Mouse (Mus musculus): ENCODE data around the gene C8g. TPM values are rescaled to one million over a fixed set of nuclear protein-coding genes. Genes with fewer than 3 reads are reported as not detected.

The C8g gene
- total and polyA plus RNA-seq, 2 experiments from 2014 or later, result 1.6 to 2.4 TPM

GRCm38 (mm10) chr2:25463630-25464029 is 37.9 kb downstream of the C8g start:
- no peak overlapping the region for H3K4me2 ChIP-seq (ENCODE audit: low read depth, low read length)
- no peak overlapping the region for H3K4me3 ChIP-seq (ENCODE audit: low read depth, low read length)
- TF ChIP-seq EP300 (IDR thresholded peaks at IDR 0.05; ENCODE audit: low read depth) (no peak), CTCF (IDR thresholded peaks at IDR 0.05; ENCODE audit: low read depth) (no peak)
- no peak overlapping the region for H3K27ac ChIP-seq (ENCODE audit: low read depth)
- H3K4me1 ChIP-seq (ENCODE audit: control insufficient read depth, insufficient read depth), result peaks cover 31% of the 10 kb centered on the region
- ATAC-seq (ENCODE audit: insufficient read depth, low read depth) (no peak), DNase-seq (ENCODE audit: low spot score) (no peak)
- no peak overlapping the region for H3K9ac ChIP-seq (replicated peaks; ENCODE audit: low read depth, low read length)
- no peaks in the 10 kb centered on the region for H3K27me3 ChIP-seq (ENCODE audit: control insufficient read depth, insufficient read depth, low read length)
- H3K9me3 ChIP-seq (replicated peaks; ENCODE audit: control insufficient read depth, low read length), result no peaks in the 10 kb centered on the region
- 87% methylated on average over 3 of the region's 3 CpGs for WGBS
- peaks cover 8% of the 10 kb centered on the region for H3K36me3 ChIP-seq (replicated peaks; ENCODE audit: control insufficient read depth, insufficient read depth, low read length)

- H3K9ac ChIP-seq (replicated peaks; ENCODE audit: low read depth, low read length), result peak overlapping the region; percentile 72
- H3K27me3 ChIP-seq (ENCODE audit: control insufficient read depth, insufficient read depth, low read length), result no peaks in the 10 kb centered on the region
- peaks cover 14% of the 10 kb centered on the region for H3K4me1 ChIP-seq (ENCODE audit: control insufficient read depth, insufficient read depth)
- no peak for TF ChIP-seq EP300 (IDR thresholded peaks at IDR 0.05; ENCODE audit: low read depth)
- no peak for TF ChIP-seq CTCF (IDR thresholded peaks at IDR 0.05; ENCODE audit: low read depth)
- H3K4me3 ChIP-seq (ENCODE audit: low read depth, low read length), result peak overlapping the region; percentile 82
- ATAC-seq (ENCODE audit: insufficient read depth, low read depth) (no peak), DNase-seq (ENCODE audit: low spot score) (no peak)
- WGBS, result 25% methylated on average over 3 of the region's 3 CpGs
- no peaks in the 10 kb centered on the region for H3K9me3 ChIP-seq (replicated peaks; ENCODE audit: control insufficient read depth, low read length)
- peaks cover 20% of the 10 kb centered on the region for H3K36me3 ChIP-seq (replicated peaks; ENCODE audit: control insufficient read depth, insufficient read depth, low read length)
- H3K4me2 ChIP-seq (ENCODE audit: low read depth, low read length), result peak overlapping the region; percentile 78
- peak overlapping the region; percentile 95 for H3K27ac ChIP-seq (ENCODE audit: low read depth)
These were observed 40.1 kb downstream of the C8g start for GRCm38 (mm10) chr2:25461407-25461806.

GRCm38 (mm10) chr2:25460551-25461309 is 40.8 kb downstream of the C8g start, which contains the start of gene Paxx:
Gene Paxx, minus strand, starts transcription at chr2:25461094.
- Histone ChIP-seq H3K4me1 (ENCODE audit: control insufficient read depth, insufficient read depth) (peaks cover 14% of the 10 kb centered on the region), H3K27ac (ENCODE audit: low read depth) (peak within 1 kb of the TSS; percentile 95), H3K27me3 (ENCODE audit: control insufficient read depth, insufficient read depth, low read length) (no peaks in the 10 kb centered on the region), H3K4me2 (ENCODE audit: low read depth, low read length) (peak within 1 kb of the TSS; percentile 78), H3K4me3 (ENCODE audit: low read depth, low read length) (peak within 1 kb of the TSS; percentile 82), H3K9ac (replicated peaks; ENCODE audit: low read depth, low read length) (peak within 1 kb of the TSS; percentile 72), H3K36me3 (replicated peaks; ENCODE audit: control insufficient read depth, insufficient read depth, low read length) (peaks cover 20% of the 10 kb centered on the region), H3K9me3 (replicated peaks; ENCODE audit: control insufficient read depth, low read length) (no peaks in the 10 kb centered on the region)
- WGBS, result under 1% methylated on average over 48 of the region's 48 CpGs
- TF ChIP-seq CTCF (IDR thresholded peaks at IDR 0.05; ENCODE audit: low read depth), result no peak
- peak; percentile 71; the same call in 1 of the 2 replicates for TF ChIP-seq EP300 (IDR thresholded peaks at IDR 0.05; ENCODE audit: low read depth)
- DNase-seq (ENCODE audit: low spot score) (peak; percentile 98), ATAC-seq (ENCODE audit: insufficient read depth, low read depth) (peak; percentile 92)

DNA sequence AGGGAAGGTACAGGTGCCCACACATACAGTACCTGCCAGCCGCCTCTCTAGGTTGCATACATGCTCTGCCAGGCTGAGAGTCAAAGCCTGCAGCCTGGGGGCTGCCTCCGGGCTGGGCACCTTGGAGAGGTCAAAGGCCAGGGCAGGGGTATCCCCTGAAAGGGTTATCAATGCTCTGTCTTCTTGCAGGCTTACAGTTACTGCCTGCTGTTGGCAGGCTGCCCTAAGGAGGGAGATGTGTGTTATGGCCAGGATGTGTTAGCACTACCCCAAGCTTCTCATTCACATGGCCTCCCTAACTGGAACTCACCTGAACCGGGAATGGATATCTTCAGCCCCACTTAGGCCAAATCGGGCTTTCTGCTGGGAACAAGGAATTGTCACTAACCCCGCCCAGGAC is 41.4 kb downstream of the C8g start:
- peaks cover 14% of the 10 kb centered on the region for H3K4me1 ChIP-seq (ENCODE audit: control insufficient read depth, insufficient read depth)
- H3K9me3 ChIP-seq (replicated peaks; ENCODE audit: control insufficient read depth, low read length), result no peaks in the 10 kb centered on the region
- H3K9ac ChIP-seq (replicated peaks; ENCODE audit: low read depth, low read length), result peak overlapping the region; percentile 72
- peaks cover 20% of the 10 kb centered on the region for H3K36me3 ChIP-seq (replicated peaks; ENCODE audit: control insufficient read depth, insufficient read depth, low read length)
- peak overlapping the region; percentile 82 for H3K4me3 ChIP-seq (ENCODE audit: low read depth, low read length)
- WGBS, result 28% methylated on average over 5 of the region's 5 CpGs
- DNase-seq (ENCODE audit: low spot score) (no peak), ATAC-seq (ENCODE audit: insufficient read depth, low read depth) (no peak)
- peak overlapping the region; percentile 78 for H3K4me2 ChIP-seq (ENCODE audit: low read depth, low read length)
- H3K27ac ChIP-seq (ENCODE audit: low read depth), result peak overlapping the region; percentile 95
- H3K27me3 ChIP-seq (ENCODE audit: control insufficient read depth, insufficient read depth, low read length), result no peaks in the 10 kb centered on the region
- TF ChIP-seq EP300 (IDR thresholded peaks at IDR 0.05; ENCODE audit: low read depth) (no peak), CTCF (IDR thresholded peaks at IDR 0.05; ENCODE audit: low read depth) (no peak)

- ATAC-seq (ENCODE audit: insufficient read depth, low read depth) (no peak), DNase-seq (ENCODE audit: low spot score) (no peak)
- Histone ChIP-seq H3K9ac (replicated peaks; ENCODE audit: low read depth, low read length) (no peak overlapping the region; the same call in 1 of the 2 replicates), H3K4me1 (ENCODE audit: control insufficient read depth, insufficient read depth) (peaks cover 14% of the 10 kb centered on the region), H3K4me2 (ENCODE audit: low read depth, low read length) (no peak overlapping the region), H3K27ac (ENCODE audit: low read depth) (no peak overlapping the region), H3K27me3 (ENCODE audit: control insufficient read depth, insufficient read depth, low read length) (no peaks in the 10 kb centered on the region), H3K36me3 (replicated peaks; ENCODE audit: control insufficient read depth, insufficient read depth, low read length) (peaks cover 20% of the 10 kb centered on the region), H3K4me3 (ENCODE audit: low read depth, low read length) (no peak overlapping the region), H3K9me3 (replicated peaks; ENCODE audit: control insufficient read depth, low read length) (no peaks in the 10 kb centered on the region)
- TF ChIP-seq EP300 (IDR thresholded peaks at IDR 0.05; ENCODE audit: low read depth) (no peak), CTCF (IDR thresholded peaks at IDR 0.05; ENCODE audit: low read depth) (no peak; the same call in 1 of the 2 replicates)
- WGBS, result 62% methylated on average over 5 of the region's 5 CpGs
These were observed 42.6 kb downstream of the C8g start for GRCm38 (mm10) chr2:25458911-25459310.
